Mouse (Mus musculus) brown adipose tissue, adult 24 weeks (tissue): Measurements from ENCODE around the gene Ucn. TPM values are rescaled to one million over a fixed set of nuclear protein-coding genes. Genes with fewer than 3 reads are reported as not detected.

Source experiments
- H3K27ac ChIP-seq: fragments of 200-500 bp; replicated peaks from 2 replicates; pipeline ENCODE4 v1.5.1; 2012; ENCODE audit warnings: low read depth, mild to moderate bottlenecking, low read length
- H3K4me1 ChIP-seq: fragments of 200-500 bp; 2 replicates; pipeline ENCODE4 v1.6.1; 2012; ENCODE audit warnings: low read length, mixed read lengths; ENCODE audit not compliant: control insufficient read depth, insufficient read depth, insufficient read length
- H3K4me3 ChIP-seq: fragments of 200-500 bp; 2 replicates; pipeline ENCODE4 v1.5.1; 2012; ENCODE audit warnings: low read depth, mild to moderate bottlenecking, low read length, moderate library complexity; ENCODE audit not compliant: insufficient read depth
- polyA plus RNA-seq: library from polyadenylated mRNA; stranded (reverse); fragments of >200 nt; gene quantifications from 2 replicates; pipeline ENCODE4 v1.2.4, GENCODE M21; 2012; ENCODE audit not compliant: missing spikeins, insufficient read depth, insufficient read length

Gene Ucn
- polyA plus RNA-seq, 1 experiment: not detected

DNA sequence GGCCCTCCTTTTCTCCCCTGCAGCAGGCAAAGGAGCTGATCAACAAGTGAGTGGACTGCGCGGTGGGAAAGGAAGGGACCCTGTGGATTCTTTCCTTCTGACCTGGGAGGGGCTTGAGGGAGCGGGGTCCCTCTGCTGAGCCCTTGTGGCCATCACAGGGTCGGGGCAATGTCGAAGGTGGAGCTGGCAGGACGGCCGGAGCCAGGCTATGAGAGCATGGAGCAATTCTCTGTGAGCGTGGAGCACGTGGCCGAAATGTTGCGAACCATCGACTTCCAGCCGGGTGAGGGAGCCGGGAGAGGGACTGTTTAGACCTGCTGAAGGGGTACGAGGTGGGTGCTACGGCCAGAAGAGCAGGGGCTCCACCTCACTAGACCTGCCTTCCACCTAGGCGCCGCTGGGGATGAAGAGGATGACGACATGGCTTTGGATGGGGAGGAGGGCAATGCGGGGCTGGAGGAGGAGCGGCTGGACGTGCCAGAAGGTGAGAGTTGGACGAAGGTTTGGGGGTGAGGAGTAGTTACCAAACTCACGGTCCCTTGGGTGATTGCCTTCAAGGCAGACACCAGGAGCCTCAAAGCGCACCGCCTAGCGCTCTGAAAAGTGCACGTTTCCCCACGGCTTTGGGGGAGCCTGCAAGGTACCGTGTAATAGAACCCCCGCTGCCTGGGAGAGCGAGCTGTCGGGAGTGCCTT, 1.8 kb downstream of the Ucn start:
- H3K4me1 ChIP-seq: no peaks in the 10 kb centered on the region; the same call in 1 of the 2 replicates
- no peak overlapping the region for H3K27ac ChIP-seq
- no peak overlapping the region for H3K4me3 ChIP-seq

DNA sequence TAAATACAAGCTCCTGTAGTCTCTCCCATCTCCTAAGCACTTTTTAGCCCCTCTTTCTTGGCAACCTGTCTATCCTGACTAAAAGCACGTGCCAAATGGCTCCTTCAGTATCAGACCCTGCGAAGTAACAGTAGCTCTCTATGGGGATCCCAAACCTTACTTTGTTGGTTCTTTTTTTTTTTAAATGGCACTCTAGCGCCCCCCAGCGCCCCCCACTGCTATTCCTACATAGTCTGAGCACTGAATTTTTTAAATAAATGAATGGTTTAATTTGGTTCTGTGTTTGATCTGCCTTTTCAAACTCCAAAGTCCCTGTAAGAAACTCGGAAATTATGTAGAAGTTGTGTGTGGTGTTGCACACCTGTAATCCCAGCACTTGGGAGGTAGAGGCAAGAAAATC, 12.6 kb downstream of the Ucn start:
- no peak overlapping the region for H3K4me3 ChIP-seq
- no peak overlapping the region for H3K27ac ChIP-seq

GRCm38 (mm10) chr5:31123481-31123880, 15.1 kb downstream of the Ucn start:
- H3K27ac ChIP-seq: no peak overlapping the region
- no peak overlapping the region for H3K4me3 ChIP-seq
- H3K4me1 ChIP-seq: no peaks in the 10 kb centered on the region

More for the DNA sequence above, 12.6 kb downstream of the Ucn start:
- H3K4me1 ChIP-seq: no peaks in the 10 kb centered on the region

DNA sequence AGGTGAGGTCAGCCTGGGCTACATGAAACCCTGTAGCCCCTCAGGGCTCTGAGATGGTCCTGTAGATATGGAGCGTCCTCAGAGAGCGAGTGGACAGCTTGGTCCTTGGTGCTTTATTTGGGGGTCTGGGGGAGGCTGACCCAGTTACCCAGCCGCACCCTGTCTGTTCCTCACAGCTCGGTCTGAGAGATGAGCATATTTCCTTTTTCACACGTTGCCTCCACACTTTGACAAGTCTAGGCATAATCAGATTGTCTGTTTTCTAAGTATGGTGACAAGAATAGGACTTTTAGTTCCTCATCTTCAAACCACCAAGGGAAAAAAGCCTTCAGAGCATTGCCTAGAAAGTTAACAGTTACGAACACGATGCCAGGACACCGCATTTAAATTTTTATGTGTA, 17.5 kb downstream of the Ucn start:
- H3K4me3 ChIP-seq: no peak overlapping the region
- H3K27ac ChIP-seq: no peak overlapping the region
- no peaks in the 10 kb centered on the region for H3K4me1 ChIP-seq

GRCm38 (mm10) chr5:31116912-31117311, 21.7 kb downstream of the Ucn start:
- no peak overlapping the region for H3K4me3 ChIP-seq
- H3K4me1 ChIP-seq: no peaks in the 10 kb centered on the region
- no peak overlapping the region for H3K27ac ChIP-seq

GRCm38 (mm10) chr5:31116354-31116753, 22.3 kb downstream of the Ucn start, which contains the start of gene Trim54:
TSS of gene Trim54 (plus strand) at chr5:31116712.
- Histone ChIP-seq H3K4me3 (no peak within 1 kb of the TSS; the same call in 1 of the 2 replicates), H3K4me1 (no peaks in the 10 kb centered on the region), H3K27ac (no peak within 1 kb of the TSS)

DNA sequence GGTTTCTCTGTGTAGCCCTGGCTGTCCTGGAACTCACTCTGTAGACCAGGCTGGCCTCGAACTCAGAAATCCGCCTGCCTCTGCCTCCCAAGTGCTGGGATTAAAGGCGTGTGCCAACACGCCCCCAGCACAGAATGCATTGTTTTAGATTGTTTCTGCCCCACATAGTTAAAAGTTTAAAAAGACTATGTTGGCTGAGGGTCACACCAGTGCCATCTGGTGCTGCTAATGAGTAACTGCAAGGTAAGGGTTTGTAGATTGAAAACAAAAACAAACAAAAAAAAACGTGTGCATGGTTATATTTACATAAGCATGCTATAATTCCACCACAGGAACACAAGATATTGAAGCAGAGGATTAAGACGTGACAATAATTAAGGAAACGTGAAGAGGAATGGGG, 27.8 kb downstream of the Ucn start:
- no peaks in the 10 kb centered on the region for H3K4me1 ChIP-seq
- H3K4me3 ChIP-seq: no peak overlapping the region
- H3K27ac ChIP-seq: no peak overlapping the region

- Histone ChIP-seq H3K4me3 (no peak within 1 kb of the TSS), H3K27ac (no peak within 1 kb of the TSS), H3K4me1 (no peaks in the 10 kb centered on the region)
Observed at GRCm38 (mm10) chr5:31108000-31108490, 30.6 kb downstream of the Ucn start, which contains the start of gene Slc30a3. TSS of gene Slc30a3 (minus strand) at chr5:31108237.

DNA sequence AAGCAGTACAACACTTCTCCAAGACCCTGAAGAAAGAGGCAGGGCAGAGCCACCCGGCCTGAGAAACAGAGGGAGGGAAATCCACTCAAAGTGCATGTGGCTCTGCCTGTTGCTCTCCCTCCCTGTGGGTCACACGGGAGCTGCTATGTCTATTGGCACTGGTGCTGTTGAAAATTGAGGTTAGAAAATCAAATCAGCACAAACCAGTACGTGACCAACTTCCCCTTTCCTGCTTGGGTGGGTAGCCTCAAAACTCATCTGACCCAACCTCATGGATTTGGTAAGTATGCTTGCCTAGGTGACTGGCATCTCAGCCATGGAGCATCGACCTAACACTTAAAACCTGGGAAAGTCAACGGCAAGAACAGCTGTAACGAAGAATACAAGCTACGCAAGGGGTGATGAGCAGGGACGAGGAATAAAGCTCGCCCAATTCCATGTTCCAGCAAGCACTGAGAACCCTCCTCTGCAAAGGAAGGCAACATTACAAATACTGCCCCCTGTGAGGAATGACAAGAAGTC, 32.8 kb downstream of the Ucn start, which contains the start of gene Dnajc5g:
TSS of gene Dnajc5g (plus strand) at position 472 of the 522 bp plus-strand sequence.
- Histone ChIP-seq H3K4me3 (no peak within 1 kb of the TSS), H3K4me1 (no peaks in the 10 kb centered on the region), H3K27ac (no peak within 1 kb of the TSS)

DNA sequence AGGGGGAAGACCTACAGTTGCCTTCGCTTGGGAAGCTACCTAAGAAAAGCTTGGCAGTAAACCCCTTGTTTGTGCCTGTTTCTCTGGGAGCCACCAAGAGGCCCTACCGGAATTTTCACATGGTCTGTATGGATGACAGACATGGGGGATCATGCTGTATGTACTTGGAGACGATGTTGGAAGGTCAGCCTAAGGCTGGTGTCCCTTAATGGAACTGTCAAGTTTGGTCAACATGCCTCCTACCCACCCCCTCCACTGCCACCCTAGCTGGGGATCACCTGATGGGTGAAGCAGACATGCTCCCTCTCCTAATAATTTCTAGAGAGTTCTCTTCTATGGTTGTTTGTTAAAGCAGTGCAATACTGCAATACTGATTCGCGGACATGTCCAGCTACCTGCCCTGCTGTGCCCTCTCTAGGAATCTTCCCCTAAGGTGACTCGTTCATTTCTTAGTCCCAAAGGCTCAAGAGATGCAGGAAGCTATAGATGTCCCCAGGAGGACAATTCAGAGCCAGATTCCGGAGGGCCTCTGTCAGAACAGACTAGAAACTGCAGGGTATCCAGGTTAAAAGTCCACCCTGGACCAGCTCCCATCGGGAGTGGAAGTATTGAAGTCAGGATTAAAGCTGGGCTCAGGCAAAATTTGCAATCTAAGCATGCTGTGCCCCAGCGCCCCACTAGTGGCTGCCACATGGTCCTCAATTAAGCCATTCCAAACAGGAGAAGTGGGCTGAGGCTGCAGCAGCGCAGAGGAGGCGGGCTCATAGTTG, 42.7 kb downstream of the Ucn start:
- H3K4me3 ChIP-seq: peak overlapping the region; percentile 20
- H3K4me1 ChIP-seq: no peaks in the 10 kb centered on the region
- H3K27ac ChIP-seq: no peak overlapping the region

DNA sequence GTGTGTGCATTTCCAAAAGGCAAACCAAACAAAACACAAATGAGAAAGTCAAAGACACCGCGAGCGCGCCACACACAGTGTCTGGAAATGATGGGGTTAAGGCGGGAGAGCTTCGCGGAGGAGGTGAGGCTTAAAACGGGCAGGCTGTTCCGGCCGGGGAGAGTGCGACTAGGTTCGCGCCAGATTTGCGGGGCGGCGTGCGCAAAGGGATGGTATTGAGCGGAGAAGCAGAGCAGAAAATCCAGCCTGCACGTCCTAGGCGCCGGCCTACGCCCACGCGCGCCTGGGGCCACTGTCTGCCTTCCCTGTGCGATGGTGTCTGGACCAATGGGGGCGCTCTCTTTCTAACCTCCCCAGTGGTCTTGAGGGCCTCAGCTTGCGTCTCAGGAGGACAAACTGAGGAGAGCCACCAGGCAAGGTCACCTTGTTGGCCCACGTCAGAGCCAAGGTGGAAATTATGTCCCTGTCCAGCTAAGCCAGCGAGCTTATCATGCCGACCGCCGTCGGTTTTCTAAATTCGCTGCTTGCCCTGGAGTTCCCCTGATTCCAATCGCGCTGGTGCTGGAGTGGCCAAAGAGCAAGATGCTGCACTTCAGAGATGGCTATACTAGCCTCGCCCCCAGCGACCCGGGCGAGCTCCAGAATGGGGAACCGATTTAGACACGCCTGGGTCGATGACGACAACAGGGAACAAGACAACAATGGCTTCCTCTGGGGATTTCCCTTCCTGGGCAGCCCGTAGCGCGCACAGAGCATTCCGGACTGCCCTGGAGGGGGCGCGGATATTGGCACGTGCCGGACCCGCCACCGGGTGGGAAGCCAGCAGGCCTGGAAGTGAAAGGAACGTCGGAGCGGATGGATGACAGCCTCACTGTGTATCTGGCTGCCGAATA, 43.6 kb downstream of the Ucn start:
- peak overlapping the region; percentile 20 for H3K4me3 ChIP-seq
- H3K4me1 ChIP-seq: no peaks in the 10 kb centered on the region
- H3K27ac ChIP-seq: no peak overlapping the region

DNA sequence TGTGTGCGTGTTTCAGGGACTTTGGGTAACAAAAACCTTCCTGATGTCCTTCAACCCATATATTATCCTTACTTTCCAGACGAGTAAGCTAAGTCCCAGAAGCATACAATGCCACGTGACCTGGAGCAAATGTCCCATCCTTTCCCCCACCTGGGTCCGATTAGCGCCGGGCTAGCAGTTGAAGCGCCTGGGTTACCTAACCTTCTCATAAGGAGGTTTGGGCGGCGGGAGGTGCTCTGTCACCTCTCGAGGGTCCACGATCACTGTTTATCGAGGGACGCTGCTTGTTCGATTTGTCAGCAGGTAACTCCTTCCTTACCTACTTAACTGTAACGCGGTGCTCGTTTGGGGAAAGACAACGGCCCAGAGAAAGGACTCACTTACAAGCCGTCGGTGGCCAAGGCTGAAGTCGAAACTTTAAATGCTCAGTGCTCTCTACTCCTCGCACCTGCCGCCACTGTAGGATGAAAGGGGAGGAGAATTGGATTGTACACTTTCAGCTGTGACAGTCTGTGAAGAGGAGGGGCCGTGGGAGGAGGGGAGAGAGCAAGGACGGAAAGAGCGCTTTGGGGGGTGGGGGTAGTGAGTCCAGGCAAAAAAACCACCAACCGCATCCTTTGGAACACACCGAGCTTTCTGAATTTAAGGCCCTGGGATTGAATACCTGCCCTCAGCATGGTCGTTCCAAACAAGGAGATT, 44.4 kb downstream of the Ucn start:
- no peak overlapping the region for H3K27ac ChIP-seq
- H3K4me3 ChIP-seq: peak overlapping the region; percentile 20
- H3K4me1 ChIP-seq: no peaks in the 10 kb centered on the region

DNA sequence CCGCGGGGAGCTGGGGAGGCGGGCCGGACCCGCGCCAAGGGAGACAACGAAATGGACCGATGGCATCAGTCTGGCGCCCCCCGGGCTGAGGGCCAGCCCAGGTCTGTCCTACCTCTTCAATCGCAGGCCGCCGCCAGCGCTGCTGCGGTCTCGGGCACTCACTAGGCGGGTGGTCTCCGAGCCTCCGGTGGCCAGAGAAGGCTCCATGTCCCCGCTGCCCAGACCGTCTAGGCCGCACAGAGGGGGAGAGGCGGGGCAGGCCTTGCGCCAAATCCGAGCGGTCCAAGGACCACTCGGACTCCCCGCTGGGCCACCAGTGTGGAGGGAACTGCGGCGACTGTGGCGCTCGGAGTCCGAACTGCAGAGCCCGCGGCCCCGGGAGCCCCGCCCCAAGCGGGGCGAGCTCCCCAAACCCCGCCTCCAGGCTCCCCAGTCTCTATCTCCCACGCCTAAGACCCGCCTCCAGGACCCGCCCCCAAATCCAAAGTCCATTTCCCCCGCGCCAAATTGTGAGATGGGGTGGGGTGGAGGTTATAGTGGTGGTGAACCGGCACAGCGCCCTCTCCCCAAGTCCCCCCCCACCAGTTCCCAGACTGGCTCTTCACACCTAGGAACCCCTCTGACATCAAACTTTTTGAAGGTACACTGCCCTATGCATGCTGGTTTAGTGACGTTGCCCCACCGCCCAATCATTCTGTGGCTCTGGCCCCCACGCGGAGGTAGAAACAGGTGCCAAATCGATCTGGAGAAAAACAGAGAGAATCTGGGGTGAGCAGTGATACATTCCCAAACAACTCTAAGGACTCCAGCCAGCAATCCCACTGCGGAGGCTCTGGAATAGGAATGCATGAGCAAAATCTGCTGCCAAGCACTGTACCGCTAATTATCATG, 45.2 kb downstream of the Ucn start:
- H3K27ac ChIP-seq: no peak overlapping the region
- H3K4me3 ChIP-seq: peak overlapping the region; percentile 36
- H3K4me1 ChIP-seq: no peaks in the 10 kb centered on the region
